9 mouse cellular contexts compared by ENCODE assay signal in genomic region chr1:105880555-105881304, GRCm38 (mm10).
DNase-seq lines count a peak whose midpoint lies in the region; ATAC-seq and TF ChIP-seq lines count a peak whose summit lies in the region.
"Had no signal": no experiment of that assay in that cellular context is flagged by ENCODE, and none has a peak within 500 bp of the region (broad histone marks: within the 10 kb centered on the region; RNA-seq: fewer than 3 reads in every experiment).

No protein-coding gene starts in this region.

- 12% methylated on average over 25 of the region's 25 CpGs for WGBS in forebrain, embryonic 10.5 days
- 13% methylated on average over 25 of the region's 25 CpGs for WGBS in limb, embryonic 11.5 days
- WGBS in neural tube, embryonic 12.5 days, result 14% methylated on average over 24 of the region's 25 CpGs

- H3K4me2 ChIP-seq in limb, embryonic 11.5 days (ENCODE audit: low read depth, severe bottlenecking), result peak overlapping the region; percentile 39
- H3K4me2 ChIP-seq in neural tube, embryonic 12.5 days (replicated peaks), result peak overlapping the region; percentile 53

- DNase-seq in gastrocnemius, postnatal 10 days, result peak; percentile 19
- DNase-seq in gastrocnemius, postnatal 14 days, result no peak
- DNase-seq in forebrain, embryonic 10.5 days (ENCODE audit: extremely low spot score, low spot score), result peak; percentile 55
- DNase-seq in limb, embryonic 11.5 days (ENCODE audit: low spot score), result peak; percentile 69
- DNase-seq in urinary bladder, postnatal 36 days (ENCODE audit: low spot score in 2 of 2), result no peak
- DNase-seq in thymus, adult 18-20 months, result no peak

- H3K9me3 ChIP-seq in E14TG2a.4 (ENCODE audit: low read length), result no peaks in the 10 kb centered on the region
- H3K9me3 ChIP-seq in forebrain, embryonic 10.5 days, result no peaks in the 10 kb centered on the region
- no peaks in the 10 kb centered on the region for H3K9me3 ChIP-seq in limb, embryonic 11.5 days (ENCODE audit: control insufficient read depth, low read length)
- no peaks in the 10 kb centered on the region for H3K9me3 ChIP-seq in neural tube, embryonic 12.5 days
- H3K9me3 ChIP-seq: G1E had no signal

- H3K36me3 ChIP-seq in E14TG2a.4 (ENCODE audit: insufficient read depth, low read length), result no peaks in the 10 kb centered on the region
- H3K36me3 ChIP-seq in forebrain, embryonic 10.5 days (replicated peaks), result no peaks in the 10 kb centered on the region
- no peaks in the 10 kb centered on the region for H3K36me3 ChIP-seq in limb, embryonic 11.5 days (ENCODE audit: control insufficient read depth, insufficient read depth, low read length)
- no peaks in the 10 kb centered on the region for H3K36me3 ChIP-seq in neural tube, embryonic 12.5 days
- H3K36me3 ChIP-seq: G1E had no signal

- no peak overlapping the region; the same call in 1 of the 2 replicates for H3K27ac ChIP-seq in forebrain, embryonic 10.5 days
- no peak overlapping the region for H3K27ac ChIP-seq in limb, embryonic 11.5 days (replicated peaks; ENCODE audit: low read depth, low read length)
- H3K27ac ChIP-seq in neural tube, embryonic 12.5 days, result no peak overlapping the region

- TF ChIP-seq CTCF in E14TG2a.4 (conservative IDR thresholded peaks at IDR 0.05; ENCODE audit: low read length), result no peak

- H3K27me3 ChIP-seq in E14TG2a.4 (ENCODE audit: insufficient read depth, low read length), result peaks cover 15% of the 10 kb centered on the region
- peaks cover 24% of the 10 kb centered on the region for H3K27me3 ChIP-seq in forebrain, embryonic 10.5 days (ENCODE audit: poor library complexity, severe bottlenecking)
- no peaks in the 10 kb centered on the region for H3K27me3 ChIP-seq in limb, embryonic 11.5 days (ENCODE audit: control insufficient read depth, insufficient read depth, low read length)
- no peaks in the 10 kb centered on the region for H3K27me3 ChIP-seq in neural tube, embryonic 12.5 days (replicated peaks)

- peak; percentile 71 for ATAC-seq in limb, embryonic 11.5 days (ENCODE audit: insufficient number of reproducible peaks, low FRiP score, low TSS enrichment, low read depth)
- peak; percentile 62 for ATAC-seq in neural tube, embryonic 12.5 days (ENCODE audit: low FRiP score, low read depth)

- H3K9ac ChIP-seq in limb, embryonic 11.5 days (ENCODE audit: low read length), result 0 out of 2 replicates have a peak overlapping the region, but pooled peaks have one; percentile 2
- no peak overlapping the region for H3K9ac ChIP-seq in neural tube, embryonic 12.5 days

- H3K4me1 ChIP-seq in E14TG2a.4 (replicated peaks; ENCODE audit: low read depth, low read length), result peaks cover 8% of the 10 kb centered on the region; the same call in 1 of the 2 replicates
- peaks cover 11% of the 10 kb centered on the region for H3K4me1 ChIP-seq in forebrain, embryonic 10.5 days
- no peaks in the 10 kb centered on the region for H3K4me1 ChIP-seq in limb, embryonic 11.5 days (ENCODE audit: control insufficient read depth, insufficient read depth, low read length)
- peaks cover 9% of the 10 kb centered on the region for H3K4me1 ChIP-seq in neural tube, embryonic 12.5 days

- intact Hi-C loops in gastrocnemius, postnatal 14 days (cut with DNase I; ENCODE audit: low total_unique reads), result loop anchor here (10.0 kb wide), 1 partner anchor 514 kb away; no protein-coding TSS in a partner anchor

- peak overlapping the region; percentile 60 for H3K4me3 ChIP-seq in E14TG2a.4 (replicated peaks; ENCODE audit: low read length)
- H3K4me3 ChIP-seq in forebrain, embryonic 10.5 days, result peak overlapping the region; percentile 45
- H3K4me3 ChIP-seq in limb, embryonic 11.5 days (ENCODE audit: low read depth, low read length), result no peak overlapping the region
- H3K4me3 ChIP-seq in neural tube, embryonic 12.5 days, result peak overlapping the region; percentile 15; the same call in 1 of the 2 replicates

Comparison
In these comparisons a context has a peak if more than half of its experiments do, and no peak if none do; other contexts are left out.
1. DNase-seq: peak in gastrocnemius, postnatal 10 days (single experiment), forebrain, embryonic 10.5 days (single experiment) and limb, embryonic 11.5 days (single experiment); none in gastrocnemius, postnatal 14 days (single experiment), urinary bladder, postnatal 36 days (0 of 2) and thymus, adult 18-20 months (0 of 2).